Mouse (Mus musculus) c-Kit-positive CD71-negative TER-119-negative erythroid progenitor cells, embryonic 14.5 days (primary cell): ENCODE measurements around the gene Rad1.
"Not testable (repeated sequence)": the region's sequence is repeated elsewhere in the genome, so short reads cannot be mapped to it uniquely, and the experiment has no call there.

Experiments
- DNase-seq: peaks from one replicate; pipeline ENCODE4 v3.0.0-alpha.2; 2013; ENCODE audit warnings: low read depth

The Rad1 gene

DNA sequence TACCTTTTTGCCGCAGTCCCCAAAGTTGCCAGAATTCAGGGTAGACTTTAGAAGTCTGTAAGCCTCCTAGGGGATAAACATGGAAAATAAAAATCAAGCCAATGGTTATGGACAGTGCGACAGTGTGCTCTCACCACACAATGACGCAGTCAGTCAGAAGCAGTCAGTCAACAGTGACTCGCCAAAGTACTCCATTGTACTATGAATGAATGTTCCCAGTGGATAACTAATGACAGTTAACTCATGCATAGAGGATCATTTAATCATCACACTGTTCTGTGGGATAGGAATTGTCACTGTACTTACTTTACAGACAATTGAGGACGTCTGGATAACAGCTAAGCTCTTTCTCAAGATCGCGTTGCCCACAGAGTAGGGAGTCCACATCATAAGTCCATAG is 29.3 kb downstream of the Rad1 start:
- no peak for DNase-seq

DNA sequence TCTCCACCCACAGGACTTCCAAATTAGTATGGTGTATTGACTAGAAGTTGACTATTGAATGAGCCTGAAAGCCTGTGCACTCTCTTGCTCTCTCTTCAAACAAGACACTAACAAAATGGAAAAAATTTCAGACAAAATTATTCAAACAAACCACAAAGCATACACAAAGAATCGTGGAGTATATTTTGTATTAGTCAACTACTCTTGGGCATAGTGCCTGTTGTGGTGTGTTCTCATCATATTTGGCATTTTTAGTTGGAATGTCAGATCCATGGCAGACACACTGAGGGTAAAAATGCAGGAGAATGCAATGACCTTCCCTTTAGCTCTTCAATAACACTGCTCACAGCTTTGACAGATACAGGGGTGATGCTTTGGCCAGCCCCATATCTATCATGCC is 40.1 kb downstream of the Rad1 start:
- DNase-seq: no peak

- DNase-seq: peak; percentile 7
These were observed 45.5 kb downstream of the Rad1 start for GRCm38 (mm10) chr15:10531352-10531751.

DNA sequence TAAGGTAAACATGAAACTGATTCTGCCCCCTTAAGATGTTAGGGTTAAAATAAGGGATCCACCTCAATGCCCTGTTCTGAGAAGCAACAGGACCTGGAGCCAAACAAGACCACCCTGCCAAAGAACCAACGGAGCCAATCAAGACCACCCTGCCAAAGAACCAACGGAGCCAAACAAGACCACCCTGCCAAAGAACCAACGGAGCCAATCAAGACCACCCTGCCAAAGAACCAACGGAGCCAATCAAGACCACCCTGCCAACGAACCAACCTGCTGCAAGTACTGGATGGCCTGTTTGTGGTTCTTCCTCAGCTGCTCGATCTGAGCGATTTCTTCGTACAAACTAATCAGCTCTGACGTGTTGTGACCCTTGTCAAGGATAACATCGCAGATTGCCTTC is 47.5 kb downstream of the Rad1 start:
- not testable (repeated sequence) for DNase-seq

DNA sequence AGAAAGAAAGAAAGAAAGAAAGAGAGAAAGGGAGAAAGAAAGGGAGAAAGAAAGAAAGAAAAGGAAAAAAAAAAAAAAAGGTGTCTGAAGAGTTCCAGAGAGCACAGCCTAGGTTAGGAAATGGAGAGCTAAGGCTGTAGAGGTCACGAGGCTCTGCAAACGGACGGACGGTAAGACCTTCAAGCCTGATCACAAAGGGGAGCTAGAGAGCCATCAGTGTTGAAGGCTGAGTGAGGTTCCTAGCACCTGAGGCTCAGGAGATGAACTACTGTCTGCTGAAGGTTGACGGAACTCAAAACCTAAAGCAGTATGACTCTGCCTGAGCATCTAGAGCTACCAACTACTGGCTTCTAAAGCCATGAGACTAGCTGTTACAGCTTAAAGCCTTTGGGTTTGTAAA is 48.8 kb downstream of the Rad1 start:
- DNase-seq: no peak

DNA sequence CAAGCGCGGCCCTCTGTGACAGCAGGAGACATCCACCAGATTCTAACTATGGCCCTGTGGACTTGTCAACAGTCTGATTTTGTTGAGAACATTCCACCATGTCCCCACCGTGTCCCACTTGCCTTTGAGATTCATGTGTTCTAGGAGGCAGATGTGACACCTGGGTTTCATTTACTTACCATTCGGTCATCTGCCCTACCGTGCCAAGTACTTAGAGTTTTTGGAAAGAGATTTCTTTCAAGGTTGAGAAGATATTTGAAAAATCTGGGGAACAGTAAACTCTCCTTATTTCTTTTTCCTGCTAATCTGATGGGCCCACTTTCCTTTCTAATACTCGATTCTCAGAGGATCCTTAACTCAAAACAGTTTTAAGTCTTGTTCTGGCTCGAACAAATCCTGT is 50.2 kb downstream of the Rad1 start:
- no peak for DNase-seq

DNA sequence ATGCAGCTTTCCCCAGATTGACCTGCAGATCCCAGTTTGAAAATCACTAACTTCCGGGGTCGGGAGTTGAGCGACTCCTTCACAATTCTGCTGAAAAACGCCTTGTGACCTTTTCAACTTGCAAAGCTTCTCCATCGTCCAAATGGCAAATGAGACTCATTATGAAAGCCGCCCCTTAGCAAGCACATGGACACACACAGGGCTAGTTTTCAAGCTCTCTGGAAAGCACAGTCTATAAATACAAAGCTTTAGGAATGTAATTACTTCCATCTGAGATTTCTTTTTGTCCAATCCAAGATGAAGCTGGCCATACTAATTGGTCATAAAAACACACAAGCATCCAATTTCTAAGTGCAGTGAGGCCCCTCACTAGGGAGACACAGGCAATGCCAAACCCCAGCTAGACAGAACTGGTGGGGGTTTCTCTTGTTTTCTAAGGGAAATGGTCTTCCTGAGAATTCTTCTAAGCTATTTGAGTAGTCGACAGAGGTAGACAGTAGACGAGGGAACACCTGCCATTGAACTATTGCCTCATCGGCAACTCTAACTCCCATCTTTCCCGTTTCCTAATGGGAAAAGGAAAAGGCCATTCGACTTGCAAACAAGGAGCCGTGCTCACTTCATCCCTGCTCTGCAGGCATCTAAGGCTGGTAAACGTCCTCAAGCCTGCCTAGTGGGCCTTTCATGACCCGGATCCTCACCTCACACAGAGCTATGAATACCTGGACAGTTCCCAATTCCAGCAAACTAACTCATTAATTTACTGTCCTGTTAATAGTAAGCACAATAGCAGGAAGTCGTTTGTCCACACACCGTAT is 54.7 kb downstream of the Rad1 start:
- no peak for DNase-seq
